Mouse (Mus musculus): ENCODE measurements at regions not wholly inside any gene's neighbourhood (a gene's known extent, or its start where the extent isn't known, plus 50 kb on each side); places are given as distances from the start of the nearest gene placed in this dataset.

DNA sequence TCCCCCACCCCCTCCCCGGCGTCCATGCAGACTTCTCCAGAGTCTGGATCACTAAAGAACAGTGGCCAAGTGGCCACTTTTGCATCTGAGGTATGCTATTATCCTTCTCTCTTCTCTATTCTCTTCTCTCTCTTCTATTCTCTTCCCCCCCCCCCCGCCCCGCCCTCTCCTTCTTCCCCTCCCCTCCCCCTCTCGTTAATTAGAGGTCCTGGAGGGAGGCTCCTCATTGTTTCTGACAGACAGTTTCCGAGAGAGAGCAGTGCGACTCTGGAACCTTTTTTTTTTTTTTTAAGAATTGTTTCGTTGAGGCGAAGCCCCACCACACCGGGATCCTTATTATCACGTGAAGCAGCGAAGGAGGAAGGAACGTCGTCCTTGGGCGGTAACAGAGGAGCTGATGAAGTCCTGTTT lies 63.6 kb upstream of the Cxadr start:
- no peak for TF ChIP-seq CTCF (IDR thresholded peaks at IDR 0.05; ENCODE audit: low read depth, low read length)
- TF ChIP-seq POLR2A (IDR thresholded peaks at IDR 0.05; ENCODE audit: extremely low read depth, insufficient read depth, low read length), result no peak
